Mouse (Mus musculus) left cerebral cortex, postnatal 36 days (tissue): Measurements from ENCODE around the gene Psg21. TPM values are rescaled to one million over a fixed set of nuclear protein-coding genes. Genes with fewer than 3 reads are reported as not detected.
A peak's percentile ranks its signal among the peaks of the same experiment; 100 is the strongest.
"Not testable (repeated sequence)": the region's sequence is repeated elsewhere in the genome, so short reads cannot be mapped to it uniquely, and the experiment has no call there.

Source experiments
- DNase-seq, 2 experiments: peaks; one replicate each; pipeline ENCODE4 v3.0.0; 2021 to 2022; ENCODE audit warnings: low spot score in 2 of 2, mixed read lengths in 1 of 2
- intact Hi-C: fragments of 180-260 bp; cut with DNase I; formaldehyde crosslinking; loops from one replicate; pipeline ENCODE4 v1.15.1; 2025
- total RNA-seq, 2 experiments: library from RNA; stranded (reverse); gene quantifications; 2 replicates each; pipeline ENCODE4 v1.2.3; 2021

Gene Psg21
- total RNA-seq, result not detected

- intact Hi-C loops, DNase-seq: not testable (repeated sequence)
Measured at GRCm38 (mm10) chr7:18656625-18657024, at the start of gene Psg21. Gene Psg21, minus strand, starts transcription at chr7:18656725.

- intact Hi-C loops, result loop anchor here (10.0 kb wide), 1 partner anchor 1611 kb away; the partner anchor contains the start of gene Psg16
- DNase-seq, result no peak
Measured at GRCm38 (mm10) chr7:18686085-18686484, 29.6 kb upstream of the Psg21 start, which contains the start of gene Psg20. Gene Psg20, minus strand, starts transcription at chr7:18686185.

GRCm38 (mm10) chr7:18685586-18685985 is 29.1 kb upstream of the Psg21 start:
- DNase-seq, result no peak
- intact Hi-C loops, result loop anchor here (10.0 kb wide), 1 partner anchor 1611 kb away; the partner anchor contains the start of gene Psg16

- intact Hi-C loops, result loop anchor here (10.0 kb wide), 1 partner anchor 1605 kb away; the partner anchor contains the start of gene Psg16
Measured at GRCm38 (mm10) chr7:18679772-18680171, 23.2 kb upstream of the Psg21 start.

GRCm38 (mm10) chr7:18626921-18627320 is 29.6 kb downstream of the Psg21 start:
- intact Hi-C loops, DNase-seq: not testable (repeated sequence)

More at GRCm38 (mm10) chr7:18679772-18680171, 23.2 kb upstream of the Psg21 start:
- DNase-seq, result peak; percentile 13 to 15

- intact Hi-C loops, DNase-seq: not testable (repeated sequence)
Measured at GRCm38 (mm10) chr7:18616401-18616800, 40.1 kb downstream of the Psg21 start, which contains the start of gene Psg23. Gene Psg23, minus strand, starts transcription at chr7:18616501.

Other genes with a start within 250 kb of the Psg21 start
- gene Psg28, start 224.7 kb downstream of the Psg21 start, total RNA-seq, result not detected
- gene Psg26, start 172.5 kb downstream of the Psg21 start, total RNA-seq, result not detected
- gene Psg25, start 124.5 kb downstream of the Psg21 start, total RNA-seq, result not detected
- not detected for gene Psg27, start 89.4 kb downstream of the Psg21 start, total RNA-seq
- not detected for gene Psg23, start 40.2 kb downstream of the Psg21 start, total RNA-seq
- gene Psg20, start 29.5 kb upstream of the Psg21 start, total RNA-seq, result not detected
- gene Psg22, start 61.4 kb upstream of the Psg21 start, total RNA-seq, result not detected
- gene Psg19, start 141.8 kb upstream of the Psg21 start, total RNA-seq, result not detected
- gene Psg17, start 164.9 kb upstream of the Psg21 start, total RNA-seq, result not detected
- 1 to 10 TPM; 1.2 to 3.0 TPM for gene Mill2, start 183.2 kb upstream of the Psg21 start, total RNA-seq
- 10 to 100 TPM; 20.5 to 21.9 TPM for gene Pglyrp1, start 214.6 kb upstream of the Psg21 start, total RNA-seq